Mouse (Mus musculus): ENCODE data around the gene Guca2b.

DNA sequence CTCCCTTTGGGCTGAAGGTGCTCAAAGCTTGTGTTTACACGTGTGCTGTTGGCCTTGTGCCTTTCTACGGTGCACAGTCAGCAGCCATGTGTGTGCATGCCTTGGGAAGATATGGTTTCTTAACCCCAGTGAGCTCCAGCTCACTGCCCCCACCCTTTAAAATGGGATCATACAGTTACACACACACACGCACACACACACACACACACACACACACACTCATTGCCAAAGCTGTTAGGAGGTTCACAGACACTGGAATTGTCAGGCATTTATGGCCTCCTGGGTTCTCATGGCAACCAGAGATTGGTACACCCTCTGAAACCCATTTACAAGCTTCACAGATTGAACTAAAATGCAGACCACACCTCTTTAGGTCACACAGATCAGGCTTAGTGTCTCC, 24.8 kb downstream of the Guca2b start:
- TF ChIP-seq CTCF (conservative IDR thresholded peaks at IDR 0.05; ENCODE audit: insufficient read depth, insufficient read length, low read depth, low read length) (no peak), POLR2A (IDR thresholded peaks at IDR 0.05; ENCODE audit: low read depth, low read length) (no peak)
